Mouse (Mus musculus) adrenal gland (tissue): ENCODE results near the gene Cep135.

Experiments
- intact Hi-C: fragments of 180-260 bp; cut with DNase I; formaldehyde crosslinking; loops from one replicate; pipeline ENCODE4 v1.15.1; 2025
- long read RNA-seq, 2 experiments: library from polyadenylated mRNA; unstranded; transcript quantifications; one replicate each; pipeline ENCODE4 v2.0.0; 2020; ENCODE audit warnings: borderline replicate concordance in 1 of 2; ENCODE audit not compliant: insufficient replicate concordance in 1 of 2

Cep135 gene
- long read RNA-seq, experiment 1: 0 reads
- long read RNA-seq, experiment 2, partial matches to known transcripts: 1 of 1 reads
- long read RNA-seq, experiment 2, other reads (novel, unspliced or antisense): 0 of 1 reads

- intact Hi-C loops: loop anchor here (5.0 kb wide), 1 partner anchor 264 kb away; no protein-coding TSS in a partner anchor
Observed at GRCm38 (mm10) chr5:76588551-76589283, at the start of gene Cep135. Cep135 (plus strand) TSS chr5:76588698.

- intact Hi-C loops: loop anchor here (2.0 kb wide), 1 partner anchor 13 kb away; no protein-coding TSS in a partner anchor
Observed at GRCm38 (mm10) chr5:76540181-76540580, 48.3 kb upstream of the Cep135 start.

DNA sequence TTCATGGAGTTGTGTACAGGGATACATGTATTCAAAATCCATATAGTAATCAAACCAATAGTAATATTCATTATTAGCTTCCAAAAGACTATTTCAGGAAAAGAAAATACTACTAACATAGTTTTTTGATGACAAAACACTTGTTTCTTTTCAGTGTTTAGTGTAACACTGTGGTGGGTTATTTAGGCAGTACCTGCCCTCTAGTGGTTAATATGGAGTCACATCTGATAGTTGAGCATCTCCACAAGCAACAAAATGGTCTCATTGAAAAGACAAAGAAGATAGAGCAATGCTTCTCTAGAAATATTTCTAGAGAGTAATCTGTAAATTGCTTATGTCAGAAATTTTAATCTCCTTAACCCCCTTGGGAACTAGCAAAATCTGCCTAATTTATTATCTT is 47.7 kb upstream of the Cep135 start:
- intact Hi-C loops: loop anchor here (2.0 kb wide), 1 partner anchor 14 kb away; no protein-coding TSS in a partner anchor

DNA sequence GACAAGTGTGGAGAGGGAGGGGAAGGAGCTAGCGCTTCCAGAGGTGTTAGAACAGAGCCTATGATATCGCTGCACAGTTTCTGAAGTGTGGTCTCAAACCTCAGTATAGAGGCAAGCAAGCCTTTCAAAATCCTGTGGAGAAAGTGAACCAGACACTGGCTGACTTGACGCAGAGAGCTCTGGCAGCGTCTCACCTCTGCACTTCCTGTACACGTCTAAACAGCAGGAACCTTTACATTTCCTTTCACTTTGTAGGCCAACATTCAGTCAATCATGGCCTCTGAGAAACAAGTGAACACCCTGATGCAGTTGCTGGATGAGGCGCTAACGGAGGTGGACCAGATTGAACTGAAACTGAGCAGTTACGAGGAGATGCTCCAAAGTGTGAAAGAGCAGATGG is 45.3 kb upstream of the Cep135 start:
- intact Hi-C loops: no loop called here

- intact Hi-C loops: no loop called here
Observed at GRCm38 (mm10) chr5:76550426-76550825, 38.1 kb upstream of the Cep135 start.

DNA sequence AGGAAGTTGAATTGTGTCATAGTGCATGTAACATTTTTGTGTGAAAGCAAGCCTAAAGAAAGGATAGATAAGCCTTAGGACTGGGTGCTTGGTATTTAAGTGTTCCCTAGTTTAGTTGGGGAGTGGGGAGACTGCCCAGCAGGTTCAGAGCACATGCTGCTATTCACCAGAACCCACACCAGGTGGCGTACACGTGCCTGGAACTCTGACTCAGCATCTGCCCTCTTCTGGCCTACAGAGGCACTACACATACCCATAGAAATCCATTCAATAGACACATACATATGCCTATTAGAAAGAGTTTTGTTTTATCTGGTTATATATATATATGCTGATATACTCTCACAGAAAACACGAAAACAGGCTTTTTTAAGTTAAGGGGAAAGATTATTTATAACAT is 23.2 kb upstream of the Cep135 start:
- intact Hi-C loops: no loop called here

DNA sequence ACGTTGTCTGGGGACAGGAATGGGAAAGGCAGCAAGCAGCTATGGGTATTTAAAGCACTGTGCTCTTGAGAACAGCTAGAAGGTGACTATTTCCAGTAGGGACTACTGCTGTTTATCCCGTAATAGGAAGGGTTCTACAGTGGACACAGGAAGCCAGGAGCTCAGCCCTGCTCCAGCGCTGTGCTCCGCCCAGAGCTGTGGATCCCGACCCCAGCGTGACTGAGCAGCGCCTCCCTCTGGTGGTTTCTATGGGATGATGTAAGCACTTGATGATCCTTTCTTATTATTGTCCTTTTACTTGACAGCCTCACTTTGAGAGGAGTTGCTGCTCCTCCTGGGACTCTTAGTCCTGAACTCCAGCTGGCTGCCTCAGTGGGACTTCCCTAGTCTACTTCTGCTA is 14.2 kb upstream of the Cep135 start:
- intact Hi-C loops: no loop called here

DNA sequence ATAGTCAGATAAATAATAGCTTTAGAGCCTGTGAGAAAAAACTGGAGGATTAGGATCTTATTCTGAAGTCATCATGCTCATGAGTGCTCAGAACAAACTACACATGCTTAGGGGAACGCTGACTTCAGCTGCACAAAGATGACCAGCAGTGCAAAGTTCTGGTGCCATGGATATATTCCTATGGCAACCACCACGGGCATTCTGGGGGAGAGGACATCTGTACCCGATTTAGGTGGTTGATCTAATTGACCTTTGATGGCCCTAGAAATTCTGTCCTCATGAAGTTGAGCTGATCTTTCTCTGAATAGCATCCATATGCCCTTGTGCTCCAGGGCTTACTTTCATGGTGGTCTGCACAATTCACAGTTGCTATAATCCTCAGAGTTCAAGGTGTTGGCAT is 11.5 kb upstream of the Cep135 start:
- intact Hi-C loops: no loop called here

DNA sequence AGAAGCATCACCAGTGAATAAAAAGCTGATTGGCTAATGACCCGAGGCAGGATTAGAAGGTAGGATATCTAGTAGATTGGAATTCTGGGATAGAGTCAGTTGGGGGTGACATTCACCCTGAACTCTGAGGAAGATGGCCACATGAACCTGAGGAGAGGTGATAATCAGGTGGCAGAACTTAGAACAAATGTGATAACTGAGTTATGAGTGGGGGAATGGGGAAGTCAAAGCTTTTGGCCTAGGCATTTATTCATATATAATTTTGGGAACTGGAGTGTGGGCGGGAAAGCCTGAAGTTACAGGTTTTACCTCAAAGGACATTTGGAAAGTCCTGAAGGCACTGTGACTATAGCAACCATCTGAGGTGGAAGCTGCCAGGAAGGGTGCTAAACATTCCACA is 3.1 kb upstream of the Cep135 start:
- intact Hi-C loops: loop anchor here (5.0 kb wide), 1 partner anchor 267 kb away; no protein-coding TSS in a partner anchor

GRCm38 (mm10) chr5:76589311-76589710 is 813 bp downstream of the Cep135 start:
- intact Hi-C loops: loop anchor here (5.0 kb wide), 1 partner anchor 263 kb away; no protein-coding TSS in a partner anchor

DNA sequence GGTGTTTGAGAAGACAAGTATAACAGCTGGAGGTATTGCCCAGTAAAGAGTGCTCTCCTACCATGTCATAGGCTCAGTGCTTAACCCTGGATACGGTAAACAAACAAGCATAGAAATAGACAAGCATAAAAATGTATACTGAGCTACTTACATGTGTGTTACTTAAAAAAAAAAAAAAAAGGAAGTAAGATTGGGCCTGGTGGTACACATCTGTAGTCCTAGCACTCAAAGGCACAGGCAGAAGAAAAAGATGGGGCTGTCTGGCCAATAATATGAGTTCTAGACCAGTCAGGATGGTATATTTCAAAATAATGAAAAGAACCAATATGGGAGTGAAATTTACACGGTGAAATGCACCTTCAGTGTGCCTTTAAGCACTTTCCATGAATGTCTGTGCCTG is 1.5 kb downstream of the Cep135 start:
- intact Hi-C loops: no loop called here

DNA sequence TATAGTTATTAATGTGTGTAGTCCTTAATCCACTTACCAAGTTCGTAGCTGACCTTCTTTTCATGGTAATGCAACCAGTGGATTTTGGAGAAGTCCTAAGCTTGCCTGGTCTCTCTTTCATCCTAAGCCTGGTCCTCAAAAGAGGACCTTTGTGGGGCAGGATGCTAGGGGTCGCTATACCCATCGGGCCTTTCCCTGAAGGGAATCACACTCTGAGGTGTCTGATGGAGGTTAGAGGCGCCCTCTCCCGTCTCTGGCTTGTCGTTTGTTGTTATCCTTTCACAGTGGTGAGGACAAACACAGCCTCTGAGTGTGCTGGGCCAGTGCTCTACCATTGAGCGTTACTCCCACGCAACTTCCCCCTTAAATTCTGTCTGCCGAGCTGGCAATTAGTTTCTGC is 3.4 kb downstream of the Cep135 start:
- intact Hi-C loops: no loop called here

DNA sequence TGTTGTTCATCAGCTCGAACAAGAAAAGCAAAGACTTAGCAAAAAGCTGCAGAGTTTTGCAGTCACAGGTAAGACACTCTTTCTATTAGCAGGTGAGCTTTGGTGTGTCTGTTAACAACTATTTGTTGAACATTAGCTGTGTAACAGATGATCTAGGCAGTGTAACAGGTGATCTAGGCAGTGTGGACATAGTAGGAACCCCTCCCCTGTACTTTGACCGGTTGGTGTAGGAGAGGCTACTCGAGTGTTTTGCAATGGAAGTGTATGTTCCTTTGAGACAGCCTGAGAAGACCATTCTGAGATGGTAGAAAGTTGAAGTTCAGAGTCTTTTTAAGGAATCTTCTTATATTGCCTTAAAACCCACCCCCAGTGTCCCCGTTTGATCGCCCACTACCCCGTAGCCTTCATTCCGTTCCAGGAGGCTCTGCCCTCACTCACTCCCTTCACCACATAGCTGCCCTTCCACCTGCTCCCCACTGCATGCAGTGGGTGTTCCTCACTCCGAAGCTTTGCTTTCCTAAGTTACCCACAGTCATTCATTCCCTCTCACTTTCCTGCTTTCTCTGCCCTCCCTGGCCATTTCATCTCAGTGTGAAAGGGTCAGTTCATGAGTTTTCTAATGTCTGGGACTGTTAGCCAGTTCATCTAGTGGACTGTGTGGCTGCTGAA is 21.3 kb downstream of the Cep135 start:
- intact Hi-C loops: no loop called here

- intact Hi-C loops: no loop called here
Observed at GRCm38 (mm10) chr5:76612867-76613499, 24.5 kb downstream of the Cep135 start.

- intact Hi-C loops: no loop called here
Observed at GRCm38 (mm10) chr5:76615276-76615675, 26.8 kb downstream of the Cep135 start.

DNA sequence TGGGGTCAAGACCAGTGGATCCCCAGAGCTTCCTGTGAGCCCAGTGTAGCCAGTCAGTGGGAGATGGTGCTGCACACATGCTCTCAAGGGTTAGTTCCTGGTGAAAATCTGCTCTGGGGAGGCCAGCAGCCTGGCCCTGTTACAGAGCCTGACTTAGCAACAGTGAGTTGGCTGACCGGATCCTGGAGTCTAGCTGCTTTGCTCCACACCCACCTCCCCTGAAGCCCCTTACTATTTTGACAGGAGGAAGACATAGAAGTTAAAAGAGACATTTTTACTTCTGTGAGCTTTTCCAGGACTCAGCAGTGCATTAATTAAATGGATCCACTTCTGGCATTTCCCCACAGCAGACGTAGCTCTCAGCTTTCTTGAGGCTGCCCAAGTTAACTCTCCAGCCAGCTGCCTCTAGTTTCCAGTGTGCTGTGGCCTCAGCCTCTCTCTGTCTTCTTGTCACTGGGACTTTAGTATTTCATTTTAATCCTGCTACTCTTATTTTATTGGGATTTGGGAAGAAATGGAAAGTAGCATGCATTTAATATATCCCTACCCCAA is 27.8 kb downstream of the Cep135 start:
- intact Hi-C loops: no loop called here

DNA sequence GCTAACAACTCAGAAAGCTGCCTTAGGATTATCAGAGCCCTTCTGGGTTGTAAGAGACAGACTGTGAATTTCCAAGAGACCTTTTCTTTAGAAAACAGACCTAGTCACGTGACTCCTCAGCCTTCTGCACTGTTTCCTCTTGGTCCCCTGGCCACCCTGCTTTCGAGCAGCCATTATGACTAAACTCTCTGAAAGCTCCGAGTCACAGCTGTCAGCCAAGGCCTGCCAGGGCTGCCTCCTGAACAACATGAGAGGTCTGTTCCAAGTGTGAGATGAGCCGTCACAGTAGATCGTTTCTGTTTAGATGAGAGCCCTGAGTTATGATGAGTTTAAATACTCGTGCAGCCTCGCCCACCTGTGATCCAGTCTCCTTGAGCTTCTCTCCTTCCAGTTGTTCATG is 30.3 kb downstream of the Cep135 start:
- intact Hi-C loops: no loop called here

DNA sequence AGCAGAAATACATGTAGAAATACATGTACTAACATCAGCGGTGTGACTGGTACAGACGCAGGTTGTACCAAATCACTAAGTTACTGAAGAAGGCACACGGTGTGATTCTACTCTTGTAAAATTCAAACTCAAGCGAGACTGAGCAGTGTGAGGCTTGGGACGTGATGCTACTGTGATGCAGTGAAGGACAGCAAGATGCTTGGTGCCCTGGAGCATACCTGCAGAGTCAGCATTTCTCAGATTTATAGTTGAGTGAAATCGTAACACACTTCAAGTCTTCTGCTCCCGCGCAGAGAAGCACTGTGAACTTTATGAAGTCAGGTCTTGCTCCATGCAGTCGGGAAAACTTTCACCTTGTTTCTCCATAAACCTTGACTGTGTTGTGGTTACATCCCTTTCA is 35.3 kb downstream of the Cep135 start:
- intact Hi-C loops: no loop called here

- intact Hi-C loops: no loop called here
Observed at GRCm38 (mm10) chr5:76627770-76628169, 39.3 kb downstream of the Cep135 start.

GRCm38 (mm10) chr5:76634012-76634411 is 45.5 kb downstream of the Cep135 start:
- intact Hi-C loops: no loop called here

- intact Hi-C loops: no loop called here
Observed at GRCm38 (mm10) chr5:76635592-76635991, 47.1 kb downstream of the Cep135 start.

- intact Hi-C loops: no loop called here
Observed at GRCm38 (mm10) chr5:76642076-76642475, 53.6 kb downstream of the Cep135 start.
